Comparison of ENCODE assay signal across 30 mouse cellular contexts in the genomic region with DNA sequence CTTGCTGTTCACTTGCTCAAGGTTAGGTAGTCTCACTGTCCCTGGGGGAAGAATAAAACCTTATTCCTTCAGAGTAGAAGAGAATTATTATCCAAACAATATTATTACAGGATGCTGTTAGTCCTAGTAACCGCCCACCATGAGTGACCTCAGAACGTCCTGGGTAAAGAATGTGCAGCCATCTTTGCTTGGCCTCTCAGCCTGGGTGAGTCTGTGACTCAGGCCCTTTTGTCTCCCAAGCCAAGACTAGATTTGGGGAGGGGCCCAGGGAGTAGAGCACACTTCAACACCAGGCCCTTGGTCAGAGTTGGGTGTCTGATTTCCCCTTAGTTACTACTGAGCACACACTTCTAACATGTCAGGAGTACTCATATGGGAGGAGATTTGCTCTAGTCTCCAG. TPM values are rescaled to one million over a fixed set of nuclear protein-coding genes. Genes with fewer than 3 reads are reported as not detected.
"Had no signal": no experiment of that assay in that cellular context is flagged by ENCODE, and none has a peak within 500 bp of the region (broad histone marks: within the 10 kb centered on the region; RNA-seq: fewer than 3 reads in every experiment).

No protein-coding gene starts in this region.

- H3K36me3 ChIP-seq: heart, embryonic 10.5 days; heart, embryonic 12.5 days; hindbrain, embryonic 10.5 days; hindbrain, embryonic 12.5 days; hindbrain, embryonic 15.5 days; limb, embryonic 10.5 days; limb, embryonic 12.5 days; liver, embryonic 13.5 days; liver, embryonic 15.5 days had no signal

- H3K9ac ChIP-seq: heart, embryonic 12.5 days; hindbrain, embryonic 12.5 days; hindbrain, embryonic 15.5 days; limb, embryonic 12.5 days; liver, embryonic 13.5 days; liver, embryonic 15.5 days; liver, postnatal 0 days had no signal

- ATAC-seq: hindbrain, postnatal 0 days; intestine, postnatal 0 days; liver, postnatal 0 days had no signal

- H3K4me1 ChIP-seq: limb, embryonic 12.5 days; liver, embryonic 15.5 days had no signal

- H3K4me3 ChIP-seq: gastrocnemius, adult 2 months; heart, embryonic 10.5 days; heart, embryonic 12.5 days; hindbrain, embryonic 10.5 days; hindbrain, embryonic 12.5 days; hindbrain, embryonic 15.5 days; layer of hippocampus, adult 2 months; left cerebral cortex, adult 2 months; limb, embryonic 10.5 days; limb, embryonic 12.5 days; liver, embryonic 13.5 days; liver, embryonic 15.5 days had no signal

- H3K27ac ChIP-seq: gastrocnemius, adult 2 months; heart, embryonic 10.5 days; hindbrain, embryonic 10.5 days; hindbrain, embryonic 12.5 days; hindbrain, embryonic 15.5 days; hindbrain, postnatal 0 days; layer of hippocampus, adult 2 months; left cerebral cortex, adult 2 months; limb, embryonic 10.5 days; limb, embryonic 12.5 days; liver, embryonic 13.5 days; liver, embryonic 15.5 days had no signal

- H3K27me3 ChIP-seq: hindbrain, embryonic 15.5 days had no signal

- H3K9me3 ChIP-seq: heart, embryonic 10.5 days; heart, embryonic 12.5 days; hindbrain, embryonic 10.5 days; hindbrain, embryonic 12.5 days; hindbrain, embryonic 15.5 days; limb, embryonic 10.5 days; limb, embryonic 12.5 days; liver, embryonic 13.5 days; liver, embryonic 15.5 days had no signal

- H3K4me2 ChIP-seq: heart, embryonic 12.5 days; hindbrain, embryonic 12.5 days; hindbrain, embryonic 15.5 days; limb, embryonic 12.5 days; liver, embryonic 11.5 days; liver, embryonic 13.5 days; liver, embryonic 15.5 days had no signal

- DNase-seq: gastrocnemius, adult 2 months; gastrocnemius, postnatal 10 days; gastrocnemius, postnatal 25 days; heart, adult 18-20 months; heart, postnatal 10 days; heart, postnatal 4 days; kidney, adult 18-20 months; kidney, adult 8-10 months; kidney, postnatal 10 days; kidney, postnatal 25 days; kidney, postnatal 4 days; liver; liver, embryonic 13.5 days; liver, postnatal 0 days had no signal

RNA-seq across cellular contexts. Expression of gene Sfrp5, which starts 12.5 kb away (rescaled TPM):
- total RNA-seq: granulocyte monocyte progenitor cell, adult 5-6 weeks; layer of hippocampus, postnatal 25 days had no signal
- polyA plus RNA-seq: liver, postnatal 0 days had no signal

RNA-seq across cellular contexts. Expression of gene Golga7b, which starts 32.8 kb away (rescaled TPM):
- total RNA-seq: granulocyte monocyte progenitor cell, adult 5-6 weeks had no signal
- polyA plus RNA-seq: kidney, embryonic 14.5 days; limb, embryonic 10.5 days; liver, embryonic 11.5 days; liver, embryonic 15.5 days; liver, postnatal 0 days had no signal
